Mouse (Mus musculus) embryonic facial prominence, embryonic 12.5 days (tissue): ENCODE results near the gene Mt1. TPM values are rescaled to one million over a fixed set of nuclear protein-coding genes. Genes with fewer than 3 reads are reported as not detected.
A peak's percentile ranks its signal among the peaks of the same experiment; 100 is the strongest.
"Not testable (repeated sequence)": the region's sequence is repeated elsewhere in the genome, so short reads cannot be mapped to it uniquely, and the experiment has no call there.

Source experiments
- ATAC-seq: fragments of 200-750 bp; cut with Nextera tagmentation; 2 replicates; pipeline ENCODE4 v1.8.0; 2017; ENCODE audit not compliant: insufficient number of reproducible peaks, insufficient read depth, low FRiP score, low TSS enrichment
- H3K27ac ChIP-seq: fragments of 300-500 bp; sonication (generic); 2 replicates; pipeline ENCODE4 v1.5.1; 2016; ENCODE audit warnings: mild to moderate bottlenecking
- H3K27me3 ChIP-seq: fragments of 300-500 bp; sonication (generic); 2 replicates; pipeline ENCODE4 v1.6.1; 2016; ENCODE audit warnings: mild to moderate bottlenecking, moderate library complexity
- H3K36me3 ChIP-seq: fragments of 300-500 bp; sonication (generic); 2 replicates; pipeline ENCODE4 v1.6.1; 2016; ENCODE audit warnings: mild to moderate bottlenecking
- H3K4me1 ChIP-seq: fragments of 300-500 bp; sonication (generic); 2 replicates; pipeline ENCODE4 v1.6.1; 2016
- H3K4me2 ChIP-seq: fragments of 300-500 bp; sonication (generic); replicated peaks from 2 replicates; pipeline ENCODE4 v1.6.1; 2016; ENCODE audit warnings: mild to moderate bottlenecking, moderate library complexity
- H3K4me3 ChIP-seq: fragments of 300-500 bp; sonication (generic); 2 replicates; pipeline ENCODE4 v1.5.1; 2016; ENCODE audit warnings: mild to moderate bottlenecking
- H3K9ac ChIP-seq: fragments of 300-500 bp; sonication (generic); 2 replicates; pipeline ENCODE4 v1.6.1; 2016; ENCODE audit warnings: mild to moderate bottlenecking, moderate library complexity
- H3K9me3 ChIP-seq: fragments of 300-500 bp; sonication (generic); 2 replicates; pipeline ENCODE4 v1.6.1; 2016; ENCODE audit warnings: mild to moderate bottlenecking, moderate library complexity
- WGBS: fragments of 180-500 bp; shearing (Covaris S2); methylation state at CpG from one replicate; pipeline ENCODE4 v1.1.7; 2016; 5-methylcytosine and 5-hydroxymethylcytosine counted together
- polyA plus RNA-seq: library from polyadenylated mRNA; unstranded; fragments of >200 nt; fragmentation: Nextera tagmentation; extraction: Ambion mirVana; gene quantifications from 2 replicates; pipeline ENCODE4 v1.2.1, GENCODE M21; 2016

Gene Mt1
- 73.2 and 73.3 TPM in 2 replicates for polyA plus RNA-seq

GRCm38 (mm10) chr8:94178857-94179712, at the start of gene Mt1:
Gene Mt1 (plus strand): TSS chr8:94179082.
- Histone ChIP-seq H3K9ac (peak within 1 kb of the TSS; percentile 42), H3K4me2 (peak within 1 kb of the TSS; percentile 75), H3K4me1 (peaks cover 14% of the 10 kb centered on the region), H3K27me3 (peaks cover 94% of the 10 kb centered on the region), H3K36me3 (no peaks in the 10 kb centered on the region), H3K27ac (no peak within 1 kb of the TSS), H3K9me3 (no peaks in the 10 kb centered on the region), H3K4me3 (peak within 1 kb of the TSS; percentile 44)
- under 1% methylated on average over 50 of the region's 50 CpGs for WGBS
- ATAC-seq, result peak; percentile 75; the same call in 1 of the 2 replicates

GRCm38 (mm10) chr8:94129133-94129789, 49.6 kb upstream of the Mt1 start:
- 86% methylated on average over 6 of the region's 6 CpGs for WGBS
- Histone ChIP-seq H3K4me2 (no peak overlapping the region), H3K4me1 (no peaks in the 10 kb centered on the region), H3K36me3 (no peaks in the 10 kb centered on the region), H3K27ac (no peak overlapping the region), H3K27me3 (0 out of 2 replicates have a peak, but pooled peaks cover 9% of the 10 kb centered on the region), H3K4me3 (no peak overlapping the region), H3K9ac (no peak overlapping the region), H3K9me3 (no peaks in the 10 kb centered on the region)
- no peak for ATAC-seq

- no peak for ATAC-seq
- no peak overlapping the region for H3K9ac ChIP-seq
- H3K27me3 ChIP-seq, result 0 out of 2 replicates have a peak, but pooled peaks cover 5% of the 10 kb centered on the region
- no peak overlapping the region for H3K27ac ChIP-seq
- no peaks in the 10 kb centered on the region for H3K9me3 ChIP-seq
- WGBS, result 92% methylated on average over 4 of the region's 4 CpGs
- H3K4me2 ChIP-seq, result no peak overlapping the region
- H3K4me1 ChIP-seq, result no peaks in the 10 kb centered on the region
- H3K36me3 ChIP-seq, result no peaks in the 10 kb centered on the region
- no peak overlapping the region for H3K4me3 ChIP-seq
Observed at GRCm38 (mm10) chr8:94130126-94130525, 48.8 kb upstream of the Mt1 start.

- Histone ChIP-seq H3K9me3 (no peaks in the 10 kb centered on the region), H3K27ac (no peak overlapping the region), H3K4me2 (no peak overlapping the region), H3K27me3 (0 out of 2 replicates have a peak, but pooled peaks cover 3% of the 10 kb centered on the region), H3K4me1 (no peaks in the 10 kb centered on the region), H3K4me3 (no peak overlapping the region), H3K9ac (no peak overlapping the region), H3K36me3 (no peaks in the 10 kb centered on the region)
- no peak for ATAC-seq
- 84% methylated on average over 5 of the region's 5 CpGs for WGBS
Observed at GRCm38 (mm10) chr8:94132096-94132495, 46.8 kb upstream of the Mt1 start.

GRCm38 (mm10) chr8:94134601-94135000, 44.3 kb upstream of the Mt1 start:
- not testable (repeated sequence) for H3K27me3 ChIP-seq, H3K36me3 ChIP-seq, H3K4me3 ChIP-seq, H3K9ac ChIP-seq, ATAC-seq, H3K9me3 ChIP-seq, H3K4me2 ChIP-seq, H3K4me1 ChIP-seq, H3K27ac ChIP-seq
- WGBS, result 59% methylated on average over 3 of the region's 3 CpGs

- Histone ChIP-seq H3K36me3 (no peaks in the 10 kb centered on the region), H3K27me3 (no peaks in the 10 kb centered on the region), H3K4me3 (no peak overlapping the region), H3K27ac (no peak overlapping the region), H3K9me3 (no peaks in the 10 kb centered on the region), H3K9ac (no peak overlapping the region), H3K4me2 (no peak overlapping the region), H3K4me1 (no peaks in the 10 kb centered on the region)
- no peak for ATAC-seq
- 83% methylated on average over 6 of the region's 6 CpGs for WGBS
Observed at GRCm38 (mm10) chr8:94135556-94135955, 43.3 kb upstream of the Mt1 start.

- H3K4me1 ChIP-seq, result no peaks in the 10 kb centered on the region
- WGBS, result 66% methylated on average over 7 of the region's 7 CpGs
- no peak for ATAC-seq
- no peak overlapping the region for H3K27ac ChIP-seq
- H3K9ac ChIP-seq, result no peak overlapping the region
- H3K36me3 ChIP-seq, result no peaks in the 10 kb centered on the region
- no peaks in the 10 kb centered on the region for H3K9me3 ChIP-seq
- H3K4me2 ChIP-seq, result no peak overlapping the region
- H3K27me3 ChIP-seq, result no peaks in the 10 kb centered on the region
- no peak overlapping the region for H3K4me3 ChIP-seq
Observed at GRCm38 (mm10) chr8:94136192-94136591, 42.7 kb upstream of the Mt1 start.

GRCm38 (mm10) chr8:94136933-94137332, 41.9 kb upstream of the Mt1 start, which contains the start of gene Mt4:
Gene Mt4 (plus strand): TSS chr8:94137197.
- Histone ChIP-seq H3K27me3 (no peaks in the 10 kb centered on the region), H3K36me3 (no peaks in the 10 kb centered on the region), H3K9me3 (no peaks in the 10 kb centered on the region), H3K4me3 (no peak within 1 kb of the TSS), H3K4me2 (no peak within 1 kb of the TSS), H3K9ac (no peak within 1 kb of the TSS), H3K27ac (no peak within 1 kb of the TSS), H3K4me1 (no peaks in the 10 kb centered on the region)
- WGBS, result 43% methylated on average over 6 of the region's 6 CpGs
- no peak for ATAC-seq

GRCm38 (mm10) chr8:94140266-94140795, 38.6 kb upstream of the Mt1 start:
- no peaks in the 10 kb centered on the region for H3K9me3 ChIP-seq
- no peak for ATAC-seq
- no peak overlapping the region for H3K9ac ChIP-seq
- no peak overlapping the region for H3K4me3 ChIP-seq
- no peaks in the 10 kb centered on the region for H3K36me3 ChIP-seq
- no peaks in the 10 kb centered on the region for H3K27me3 ChIP-seq
- no peaks in the 10 kb centered on the region for H3K4me1 ChIP-seq
- no peak overlapping the region for H3K27ac ChIP-seq
- H3K4me2 ChIP-seq, result no peak overlapping the region
- 81% methylated on average over 4 of the region's 4 CpGs for whole genome bisulfite sequencing

- no peaks in the 10 kb centered on the region for H3K36me3 ChIP-seq
- no peak overlapping the region for H3K4me2 ChIP-seq
- 39% methylated on average over 5 of the region's 5 CpGs for WGBS
- ATAC-seq, result no peak
- peaks cover 9% of the 10 kb centered on the region for H3K4me1 ChIP-seq
- no peaks in the 10 kb centered on the region for H3K9me3 ChIP-seq
- H3K4me3 ChIP-seq, result no peak overlapping the region
- H3K27ac ChIP-seq, result no peak overlapping the region
- H3K9ac ChIP-seq, result no peak overlapping the region
- peaks cover 23% of the 10 kb centered on the region for H3K27me3 ChIP-seq
Observed at GRCm38 (mm10) chr8:94148236-94148635, 30.6 kb upstream of the Mt1 start.

- H3K36me3 ChIP-seq, result no peaks in the 10 kb centered on the region
- H3K9ac ChIP-seq, result no peak overlapping the region
- peaks cover 34% of the 10 kb centered on the region for H3K27me3 ChIP-seq
- WGBS, result 76% methylated on average over 5 of the region's 5 CpGs
- H3K27ac ChIP-seq, result no peak overlapping the region
- H3K9me3 ChIP-seq, result no peaks in the 10 kb centered on the region
- ATAC-seq, result no peak
- H3K4me2 ChIP-seq, result no peak overlapping the region
- peaks cover 14% of the 10 kb centered on the region for H3K4me1 ChIP-seq
- H3K4me3 ChIP-seq, result no peak overlapping the region
Observed at GRCm38 (mm10) chr8:94150925-94151324, 28.0 kb upstream of the Mt1 start.
